16 mouse cellular contexts compared by ENCODE assay signal in genomic region chr13:111834613-111835012, GRCm38 (mm10). TPM values are rescaled to one million over a fixed set of nuclear protein-coding genes. Genes with fewer than 3 reads are reported as not detected.
DNase-seq lines count a peak whose midpoint lies in the region; ATAC-seq lines count a peak whose summit lies in the region.
"Had no signal": no experiment of that assay in that cellular context is flagged by ENCODE, and none has a peak within 500 bp of the region (broad histone marks: within the 10 kb centered on the region; RNA-seq: fewer than 3 reads in every experiment).

No protein-coding gene starts in this region.

- H3K9me3 ChIP-seq in hindbrain, embryonic 14.5 days (ENCODE audit: control insufficient read depth, low read length) = no peaks in the 10 kb centered on the region
- no peaks in the 10 kb centered on the region for H3K9me3 ChIP-seq in hindbrain, embryonic 11.5 days (ENCODE audit: control insufficient read depth, low read length)
- no peaks in the 10 kb centered on the region for H3K9me3 ChIP-seq in forebrain, embryonic 14.5 days (replicated peaks; ENCODE audit: control insufficient read depth, low read length)
- H3K9me3 ChIP-seq in midbrain, embryonic 15.5 days = no peaks in the 10 kb centered on the region
- H3K9me3 ChIP-seq: liver, embryonic 15.5 days had no signal

- H3K9ac ChIP-seq in hindbrain, embryonic 14.5 days = no peak overlapping the region
- no peak overlapping the region for H3K9ac ChIP-seq in hindbrain, embryonic 11.5 days (ENCODE audit: low read depth, low read length)
- no peak overlapping the region for H3K9ac ChIP-seq in forebrain, embryonic 14.5 days (ENCODE audit: low read length)
- H3K9ac ChIP-seq in midbrain, embryonic 15.5 days = no peak overlapping the region
- H3K9ac ChIP-seq: liver, embryonic 15.5 days had no signal

- no peaks in the 10 kb centered on the region for H3K27me3 ChIP-seq in hindbrain, embryonic 14.5 days (ENCODE audit: control insufficient read depth, insufficient read depth, low read length)
- H3K27me3 ChIP-seq in hindbrain, embryonic 11.5 days (ENCODE audit: control insufficient read depth, insufficient read depth, low read length) = no peaks in the 10 kb centered on the region
- H3K27me3 ChIP-seq in forebrain, embryonic 14.5 days (replicated peaks; ENCODE audit: control insufficient read depth, insufficient read depth, low read length) = no peaks in the 10 kb centered on the region
- no peaks in the 10 kb centered on the region for H3K27me3 ChIP-seq in midbrain, embryonic 15.5 days (replicated peaks)

- no peak overlapping the region for H3K4me3 ChIP-seq in hindbrain, embryonic 14.5 days (replicated peaks; ENCODE audit: low read length)
- no peak overlapping the region for H3K4me3 ChIP-seq in hindbrain, embryonic 11.5 days (ENCODE audit: low read depth, low read length)
- H3K4me3 ChIP-seq in forebrain, embryonic 14.5 days (ENCODE audit: low read depth, low read length) = no peak overlapping the region
- H3K4me3 ChIP-seq in midbrain, embryonic 15.5 days = no peak overlapping the region
- H3K4me3 ChIP-seq: heart, adult 2 months; liver, embryonic 15.5 days had no signal

- no peaks in the 10 kb centered on the region for H3K36me3 ChIP-seq in hindbrain, embryonic 14.5 days (replicated peaks; ENCODE audit: control insufficient read depth, insufficient read depth)
- H3K36me3 ChIP-seq in hindbrain, embryonic 11.5 days (ENCODE audit: control insufficient read depth, insufficient read depth, low read length) = no peaks in the 10 kb centered on the region
- no peaks in the 10 kb centered on the region for H3K36me3 ChIP-seq in forebrain, embryonic 14.5 days (ENCODE audit: control insufficient read depth, insufficient read depth, low read length)
- no peaks in the 10 kb centered on the region for H3K36me3 ChIP-seq in midbrain, embryonic 15.5 days (replicated peaks)
- H3K36me3 ChIP-seq: liver, embryonic 15.5 days had no signal

- WGBS in hindbrain, embryonic 14.5 days = 48% methylated on average over 11 of the region's 11 CpGs
- WGBS in hindbrain, embryonic 11.5 days = 74% methylated on average over 11 of the region's 11 CpGs
- 26% methylated on average over 11 of the region's 11 CpGs for WGBS in forebrain, embryonic 14.5 days
- WGBS in midbrain, embryonic 15.5 days = 42% methylated on average over 11 of the region's 11 CpGs

- H3K27ac ChIP-seq in hindbrain, embryonic 14.5 days = no peak overlapping the region
- no peak overlapping the region for H3K27ac ChIP-seq in hindbrain, embryonic 11.5 days (ENCODE audit: low read depth, low read length)
- no peak overlapping the region for H3K27ac ChIP-seq in forebrain, embryonic 14.5 days (ENCODE audit: low read depth, low read length)
- no peak overlapping the region for H3K27ac ChIP-seq in midbrain, embryonic 15.5 days
- H3K27ac ChIP-seq: heart, adult 2 months; liver, embryonic 15.5 days had no signal

- no peak for ATAC-seq in hindbrain, embryonic 14.5 days (ENCODE audit: low FRiP score)
- ATAC-seq in hindbrain, embryonic 11.5 days (ENCODE audit: low FRiP score) = no peak
- ATAC-seq in forebrain, embryonic 14.5 days = peak; percentile 87
- 0 out of 2 replicates have a peak, but pooled peaks have one; percentile 17 for ATAC-seq in midbrain, embryonic 15.5 days (replicated peaks)
- ATAC-seq: intestine, embryonic 16.5 days had no signal

- peak overlapping the region; percentile 30 for H3K4me2 ChIP-seq in hindbrain, embryonic 14.5 days (replicated peaks)
- no peak overlapping the region for H3K4me2 ChIP-seq in hindbrain, embryonic 11.5 days (replicated peaks; ENCODE audit: low read depth, low read length)
- H3K4me2 ChIP-seq in forebrain, embryonic 14.5 days (ENCODE audit: low read length) = 0 out of 2 replicates have a peak overlapping the region, but pooled peaks have one; percentile 16
- H3K4me2 ChIP-seq in midbrain, embryonic 15.5 days = peak overlapping the region; percentile 33
- H3K4me2 ChIP-seq: liver, embryonic 15.5 days had no signal

- 0 out of 2 replicates have a peak, but pooled peaks cover 3% of the 10 kb centered on the region for H3K4me1 ChIP-seq in hindbrain, embryonic 14.5 days (replicated peaks; ENCODE audit: control insufficient read depth, insufficient read depth, low read length)
- no peaks in the 10 kb centered on the region for H3K4me1 ChIP-seq in hindbrain, embryonic 11.5 days (replicated peaks; ENCODE audit: control insufficient read depth, insufficient read depth, low read length)
- peaks cover 4% of the 10 kb centered on the region; the same call in 1 of the 2 replicates for H3K4me1 ChIP-seq in forebrain, embryonic 14.5 days (ENCODE audit: control insufficient read depth, insufficient read depth, low read length)
- H3K4me1 ChIP-seq in midbrain, embryonic 15.5 days = peaks cover 6% of the 10 kb centered on the region; the same call in 1 of the 2 replicates
- H3K4me1 ChIP-seq: liver, embryonic 15.5 days had no signal

- DNase-seq in hindbrain, embryonic 14.5 days (ENCODE audit: low spot score) = no peak
- no peak for DNase-seq in hindbrain, embryonic 11.5 days (ENCODE audit: low spot score)
- peak; percentile 12 for DNase-seq in retina, postnatal 1 day
- no peak for DNase-seq in retina, embryonic 14.5 days (ENCODE audit: low spot score)
- DNase-seq in forebrain, embryonic 14.5 days (ENCODE audit: low spot score) = peak; percentile 95
- DNase-seq in thymus, postnatal 25 days = no peak
- no peak for DNase-seq in thymus, postnatal 10 days (ENCODE audit: low spot score in 2 of 2)
- DNase-seq: adrenal gland, postnatal 25 days; heart, adult 2 months; heart, postnatal 14 days; kidney, postnatal 10 days; layer of hippocampus, adult 9-11 months; left cerebral cortex, postnatal 4 days had no signal

RNA-seq across cellular contexts. Expression of gene Map3k1, which starts 25.8 kb away (rescaled TPM):
- 14.0 and 14.7 TPM in 2 replicates for polyA plus RNA-seq in hindbrain, embryonic 14.5 days (2014; fragmentation: Nextera tagmentation; extraction: Ambion mirVana)
- 13.0 and 16.0 TPM in 2 replicates for polyA plus RNA-seq in hindbrain, embryonic 11.5 days (2014; fragmentation: Nextera tagmentation; extraction: Ambion mirVana)
- 9.5 and 11.6 TPM in 2 replicates for polyA plus RNA-seq in forebrain, embryonic 14.5 days (2014; fragmentation: Nextera tagmentation; extraction: Ambion mirVana)
- 10.5 and 12.2 TPM in 2 replicates for polyA plus RNA-seq in midbrain, embryonic 15.5 days (2015; fragmentation: Nextera tagmentation; extraction: Ambion mirVana)

Comparison
In these comparisons a context has a peak if more than half of its experiments do, and no peak if none do; other contexts are left out.
1. DNase-seq: peak in retina, postnatal 1 day (single experiment) and forebrain, embryonic 14.5 days (single experiment); none in hindbrain, embryonic 14.5 days (single experiment), hindbrain, embryonic 11.5 days (single experiment), retina, embryonic 14.5 days (single experiment), thymus, postnatal 25 days (single experiment) and thymus, postnatal 10 days (0 of 2).
2. ATAC-seq: peak in forebrain, embryonic 14.5 days (single experiment) and midbrain, embryonic 15.5 days (single experiment); none in hindbrain, embryonic 14.5 days (single experiment) and hindbrain, embryonic 11.5 days (single experiment).